Mouse (Mus musculus) hindbrain, embryonic 12.5 days (tissue): ENCODE results near the gene Apol7a. TPM values are rescaled to one million over a fixed set of nuclear protein-coding genes. Genes with fewer than 3 reads are reported as not detected.

Experiments used
- ATAC-seq: fragments of 200-750 bp; cut with Nextera tagmentation; 2 replicates; pipeline ENCODE4 v1.8.0; 2017; ENCODE audit warnings: moderate TSS enrichment; ENCODE audit not compliant: low FRiP score
- H3K27ac ChIP-seq: fragments of 300-500 bp; sonication (generic); 2 replicates; pipeline ENCODE4 v1.5.1; 2016; ENCODE audit warnings: mild to moderate bottlenecking
- H3K27me3 ChIP-seq: fragments of 300-500 bp; sonication (generic); 2 replicates; pipeline ENCODE4 v1.6.1; 2016; ENCODE audit warnings: mild to moderate bottlenecking
- H3K36me3 ChIP-seq: fragments of 300-500 bp; sonication (generic); 2 replicates; pipeline ENCODE4 v1.6.1; 2016; ENCODE audit warnings: mild to moderate bottlenecking
- H3K4me1 ChIP-seq: fragments of 300-500 bp; sonication (generic); 2 replicates; pipeline ENCODE4 v1.6.1; 2016
- H3K4me2 ChIP-seq: fragments of 300-500 bp; sonication (generic); replicated peaks from 2 replicates; pipeline ENCODE4 v1.6.1; 2016; ENCODE audit warnings: mild to moderate bottlenecking
- H3K4me3 ChIP-seq: fragments of 300-500 bp; sonication (generic); 2 replicates; pipeline ENCODE4 v1.5.1; 2016; ENCODE audit warnings: mild to moderate bottlenecking
- H3K9ac ChIP-seq: fragments of 300-500 bp; sonication (generic); 2 replicates; pipeline ENCODE4 v1.6.1; 2016; ENCODE audit warnings: mild to moderate bottlenecking, moderate library complexity
- H3K9me3 ChIP-seq: fragments of 300-500 bp; sonication (generic); replicated peaks from 2 replicates; pipeline ENCODE4 v1.6.1; 2016; ENCODE audit warnings: mild to moderate bottlenecking
- WGBS: fragments of 180-500 bp; shearing (Covaris S2); methylation state at CpG from one replicate; pipeline ENCODE4 v1.1.7; 2016; 5-methylcytosine and 5-hydroxymethylcytosine counted together
- polyA plus RNA-seq: library from polyadenylated mRNA; unstranded; fragments of >200 nt; fragmentation: Nextera tagmentation; extraction: Ambion mirVana; gene quantifications from 2 replicates; pipeline ENCODE4 v1.2.1, GENCODE M21; 2016

Gene Apol7a
- polyA plus RNA-seq, 1 experiment from 2014 or later, result not detected

- Histone ChIP-seq H3K27ac (peak overlapping the region; percentile 89), H3K9ac (peak overlapping the region; percentile 9; the same call in 1 of the 2 replicates), H3K27me3 (no peaks in the 10 kb centered on the region), H3K4me3 (no peak overlapping the region), H3K4me1 (peaks cover 38% of the 10 kb centered on the region), H3K36me3 (no peaks in the 10 kb centered on the region), H3K9me3 (no peaks in the 10 kb centered on the region), H3K4me2 (peak overlapping the region; percentile 37)
- peak; percentile 63; the same call in 1 of the 2 replicates for ATAC-seq
- under 1% methylated on average over 13 of the region's 13 CpGs for WGBS
Observed at GRCm38 (mm10) chr15:77368148-77368547, 30.8 kb downstream of the Apol7a start.

GRCm38 (mm10) chr15:77367504-77367903 lies 31.4 kb downstream of the Apol7a start:
- Histone ChIP-seq H3K27ac (peak overlapping the region; percentile 89), H3K9ac (no peak overlapping the region), H3K27me3 (no peaks in the 10 kb centered on the region), H3K4me2 (peak overlapping the region; percentile 56; the same call in 1 of the 2 replicates), H3K4me3 (no peak overlapping the region), H3K9me3 (no peaks in the 10 kb centered on the region), H3K4me1 (peaks cover 45% of the 10 kb centered on the region), H3K36me3 (no peaks in the 10 kb centered on the region)
- no peak for ATAC-seq
- WGBS, result 43% methylated on average over 8 of the region's 8 CpGs

DNA sequence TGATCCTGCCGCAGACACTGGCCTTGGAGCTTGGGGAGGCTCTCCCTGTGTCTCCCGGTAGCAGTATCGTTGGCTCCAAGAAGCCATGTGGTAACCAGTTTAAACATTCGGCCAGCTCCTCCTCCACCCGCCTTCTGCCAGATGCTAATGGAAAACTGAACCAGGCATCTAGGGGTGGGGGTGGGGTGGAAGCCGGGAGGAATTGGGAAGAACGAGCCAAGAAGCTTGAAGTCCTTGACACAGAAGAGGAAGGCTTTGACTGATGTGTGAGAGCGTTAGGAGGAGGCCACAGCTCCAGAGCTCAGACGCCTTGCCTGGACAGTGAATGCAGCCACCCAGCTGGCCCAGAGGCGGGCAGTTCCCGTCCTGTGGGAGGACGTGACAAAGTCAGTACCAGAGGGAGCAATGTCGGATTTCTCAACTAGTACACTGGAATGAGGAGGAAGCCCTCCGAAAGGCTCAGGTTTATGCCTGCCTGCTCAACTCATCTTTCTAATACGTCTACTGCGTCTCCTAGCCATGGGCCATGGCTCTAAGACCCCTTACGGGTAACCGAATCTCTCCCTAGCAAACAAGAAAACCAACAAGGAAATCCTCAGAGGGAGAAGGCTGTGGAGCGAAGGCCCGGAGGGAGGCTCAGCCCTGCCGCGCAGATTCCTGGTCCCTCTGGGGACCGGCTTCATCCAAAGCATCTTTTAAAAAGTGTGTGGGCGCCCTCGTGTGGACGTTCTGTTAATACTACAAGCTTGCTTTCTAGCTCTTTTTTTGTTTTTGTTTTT lies 32.0 kb downstream of the Apol7a start:
- ATAC-seq, result peak; percentile 49
- 2% methylated on average over 26 of the region's 26 CpGs for WGBS
- Histone ChIP-seq H3K4me1 (peaks cover 45% of the 10 kb centered on the region), H3K27ac (peak overlapping the region; percentile 89), H3K4me2 (peak overlapping the region; percentile 56), H3K4me3 (peak overlapping the region; percentile 27), H3K9ac (peak overlapping the region; percentile 57), H3K27me3 (no peaks in the 10 kb centered on the region), H3K9me3 (no peaks in the 10 kb centered on the region), H3K36me3 (no peaks in the 10 kb centered on the region)

GRCm38 (mm10) chr15:77365700-77366570 lies 33.0 kb downstream of the Apol7a start:
- Histone ChIP-seq H3K9ac (no peak overlapping the region; the same call in 1 of the 2 replicates), H3K36me3 (no peaks in the 10 kb centered on the region), H3K9me3 (no peaks in the 10 kb centered on the region), H3K4me2 (peak overlapping the region; percentile 56), H3K4me3 (no peak overlapping the region), H3K4me1 (peaks cover 48% of the 10 kb centered on the region), H3K27ac (peak overlapping the region; percentile 89), H3K27me3 (no peaks in the 10 kb centered on the region)
- ATAC-seq, result no peak
- WGBS, result 53% methylated on average over 9 of the region's 9 CpGs

DNA sequence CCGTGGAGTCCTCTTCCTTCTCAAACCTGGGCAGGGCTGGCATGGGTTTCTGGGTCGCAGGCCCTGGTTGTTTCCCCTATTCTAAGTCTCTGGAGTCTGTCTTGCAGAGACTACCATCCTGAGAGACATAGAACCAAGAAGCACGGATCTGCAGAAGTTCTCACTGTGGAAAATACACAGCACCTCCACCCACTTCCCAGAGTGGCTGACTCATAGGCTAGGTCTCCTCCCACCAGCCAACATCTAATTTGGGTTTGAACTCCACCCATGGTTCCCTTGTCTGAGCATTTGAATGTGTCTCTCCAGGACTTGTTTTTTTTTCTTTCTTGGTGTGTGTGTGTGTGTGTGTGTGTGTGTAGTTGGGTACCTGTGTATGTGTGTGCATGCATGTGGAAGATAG lies 34.9 kb downstream of the Apol7a start:
- no peaks in the 10 kb centered on the region for H3K27me3 ChIP-seq
- ATAC-seq, result no peak
- H3K27ac ChIP-seq, result peak overlapping the region; percentile 84
- peaks cover 55% of the 10 kb centered on the region for H3K4me1 ChIP-seq
- H3K9ac ChIP-seq, result 0 out of 2 replicates have a peak overlapping the region, but pooled peaks have one; percentile 18
- WGBS, result 76% methylated on average over 3 of the region's 3 CpGs
- no peaks in the 10 kb centered on the region for H3K9me3 ChIP-seq
- no peak overlapping the region for H3K4me3 ChIP-seq
- H3K36me3 ChIP-seq, result no peaks in the 10 kb centered on the region
- H3K4me2 ChIP-seq, result 0 out of 2 replicates have a peak overlapping the region, but pooled peaks have one; percentile 3

DNA sequence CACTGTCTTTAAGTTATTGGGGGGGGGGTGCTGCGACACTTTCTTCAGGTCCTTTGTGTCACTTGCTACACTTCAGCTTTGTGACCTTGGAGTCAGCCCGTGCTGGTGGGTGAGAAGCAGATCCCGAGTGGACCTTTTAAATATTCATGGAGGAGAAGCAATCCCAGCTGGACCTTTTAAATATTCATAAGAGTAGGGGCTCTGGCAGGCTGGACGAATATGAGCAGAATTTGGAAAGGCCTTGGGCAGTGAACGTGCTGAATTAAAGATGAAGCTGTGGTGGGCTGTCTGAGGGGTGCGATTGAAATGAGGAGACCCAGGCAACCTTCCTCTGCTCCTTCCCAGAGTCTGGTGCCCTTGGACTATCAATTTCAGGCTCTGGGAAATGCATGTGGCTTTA lies 35.3 kb downstream of the Apol7a start:
- H3K27ac ChIP-seq, result peak overlapping the region; percentile 84
- no peaks in the 10 kb centered on the region for H3K27me3 ChIP-seq
- no peaks in the 10 kb centered on the region for H3K9me3 ChIP-seq
- no peaks in the 10 kb centered on the region for H3K36me3 ChIP-seq
- H3K4me1 ChIP-seq, result peaks cover 53% of the 10 kb centered on the region
- 19% methylated on average over 6 of the region's 6 CpGs for WGBS
- 0 out of 2 replicates have a peak overlapping the region, but pooled peaks have one; percentile 3 for H3K4me2 ChIP-seq
- ATAC-seq, result no peak
- H3K9ac ChIP-seq, result 0 out of 2 replicates have a peak overlapping the region, but pooled peaks have one; percentile 18
- no peak overlapping the region for H3K4me3 ChIP-seq

DNA sequence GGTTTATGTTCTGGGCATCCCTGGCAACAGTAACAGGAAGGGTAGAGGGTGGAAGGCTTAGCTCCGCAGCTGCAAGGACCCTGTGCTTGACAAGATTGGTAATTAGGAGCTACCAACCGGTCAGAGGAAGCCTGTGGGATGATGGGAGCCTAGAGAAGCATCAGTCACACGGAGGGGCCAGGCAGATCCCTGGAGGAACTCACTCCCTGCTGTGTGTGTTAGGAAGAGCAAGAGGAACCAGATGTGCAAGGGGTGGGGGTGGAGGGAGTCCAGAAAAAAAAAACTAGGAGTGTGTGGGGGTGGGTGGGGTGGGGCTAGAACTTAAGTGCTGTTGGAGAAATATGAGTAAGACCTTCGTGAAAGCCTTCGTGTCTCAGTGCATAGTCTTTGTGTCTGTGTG lies 36.0 kb downstream of the Apol7a start:
- no peaks in the 10 kb centered on the region for H3K36me3 ChIP-seq
- H3K27ac ChIP-seq, result peak overlapping the region; percentile 84
- H3K9ac ChIP-seq, result no peak overlapping the region
- H3K4me2 ChIP-seq, result no peak overlapping the region
- H3K4me1 ChIP-seq, result peaks cover 55% of the 10 kb centered on the region
- no peaks in the 10 kb centered on the region for H3K27me3 ChIP-seq
- 30% methylated on average over 5 of the region's 5 CpGs for WGBS
- H3K4me3 ChIP-seq, result no peak overlapping the region
- no peaks in the 10 kb centered on the region for H3K9me3 ChIP-seq
- no peak for ATAC-seq

- H3K36me3 ChIP-seq, result no peaks in the 10 kb centered on the region
- no peak overlapping the region for H3K4me2 ChIP-seq
- 91% methylated on average over 8 of the region's 8 CpGs for WGBS
- H3K4me1 ChIP-seq, result peaks cover 56% of the 10 kb centered on the region
- no peaks in the 10 kb centered on the region for H3K27me3 ChIP-seq
- H3K9ac ChIP-seq, result no peak overlapping the region
- no peak for ATAC-seq
- H3K4me3 ChIP-seq, result no peak overlapping the region
- H3K9me3 ChIP-seq, result no peaks in the 10 kb centered on the region
- 0 out of 2 replicates have a peak overlapping the region, but pooled peaks have one; percentile 85 for H3K27ac ChIP-seq
Observed at GRCm38 (mm10) chr15:77359905-77360304, 39.0 kb downstream of the Apol7a start.

- Histone ChIP-seq H3K9ac (peak overlapping the region; percentile 66; the same call in 1 of the 2 replicates), H3K27me3 (no peaks in the 10 kb centered on the region), H3K4me2 (peak overlapping the region; percentile 50), H3K4me3 (no peak overlapping the region), H3K4me1 (peaks cover 61% of the 10 kb centered on the region), H3K27ac (peak overlapping the region; percentile 85), H3K9me3 (no peaks in the 10 kb centered on the region), H3K36me3 (no peaks in the 10 kb centered on the region)
- no peak for ATAC-seq
- 61% methylated on average over 9 of the region's 9 CpGs for whole genome bisulfite sequencing
Observed at GRCm38 (mm10) chr15:77359486-77359885, 39.4 kb downstream of the Apol7a start.

- Histone ChIP-seq H3K4me2 (peak overlapping the region; percentile 50), H3K27me3 (no peaks in the 10 kb centered on the region), H3K9ac (peak overlapping the region; percentile 66), H3K36me3 (no peaks in the 10 kb centered on the region), H3K9me3 (no peaks in the 10 kb centered on the region), H3K4me1 (peaks cover 61% of the 10 kb centered on the region), H3K27ac (peak overlapping the region; percentile 85), H3K4me3 (peak overlapping the region; percentile 22; the same call in 1 of the 2 replicates)
- no peak; the same call in 1 of the 2 replicates for ATAC-seq
- whole genome bisulfite sequencing, result 10% methylated on average over 6 of the region's 6 CpGs
Observed at GRCm38 (mm10) chr15:77359084-77359483, 39.8 kb downstream of the Apol7a start.

GRCm38 (mm10) chr15:77358320-77359040 lies 40.4 kb downstream of the Apol7a start:
- Histone ChIP-seq H3K4me2 (peak overlapping the region; percentile 50), H3K27ac (peak overlapping the region; percentile 85), H3K4me3 (peak overlapping the region; percentile 23), H3K4me1 (peaks cover 61% of the 10 kb centered on the region), H3K27me3 (no peaks in the 10 kb centered on the region), H3K36me3 (no peaks in the 10 kb centered on the region), H3K9ac (peak overlapping the region; percentile 66), H3K9me3 (no peaks in the 10 kb centered on the region)
- WGBS, result 2% methylated on average over 25 of the region's 29 CpGs
- peak; percentile 78 for ATAC-seq
